Mouse (Mus musculus): Measurements from ENCODE around the gene Arhgap28.

Arhgap28 gene

GRCm38 (mm10) chr17:67809171-67809570 is 194.7 kb downstream of the Arhgap28 start:
- DNase-seq (ENCODE audit: inconsistent age in 2 of 2, low spot score in 1 of 2) = no peak

Measured in adrenal gland, adult (tissue).